Mouse (Mus musculus) adrenal gland (tissue): ENCODE results near the gene Usp3.

Source experiments
- intact Hi-C: fragments of 180-260 bp; cut with DNase I; formaldehyde crosslinking; loops from one replicate; pipeline ENCODE4 v1.15.1; 2025

The Usp3 gene

DNA sequence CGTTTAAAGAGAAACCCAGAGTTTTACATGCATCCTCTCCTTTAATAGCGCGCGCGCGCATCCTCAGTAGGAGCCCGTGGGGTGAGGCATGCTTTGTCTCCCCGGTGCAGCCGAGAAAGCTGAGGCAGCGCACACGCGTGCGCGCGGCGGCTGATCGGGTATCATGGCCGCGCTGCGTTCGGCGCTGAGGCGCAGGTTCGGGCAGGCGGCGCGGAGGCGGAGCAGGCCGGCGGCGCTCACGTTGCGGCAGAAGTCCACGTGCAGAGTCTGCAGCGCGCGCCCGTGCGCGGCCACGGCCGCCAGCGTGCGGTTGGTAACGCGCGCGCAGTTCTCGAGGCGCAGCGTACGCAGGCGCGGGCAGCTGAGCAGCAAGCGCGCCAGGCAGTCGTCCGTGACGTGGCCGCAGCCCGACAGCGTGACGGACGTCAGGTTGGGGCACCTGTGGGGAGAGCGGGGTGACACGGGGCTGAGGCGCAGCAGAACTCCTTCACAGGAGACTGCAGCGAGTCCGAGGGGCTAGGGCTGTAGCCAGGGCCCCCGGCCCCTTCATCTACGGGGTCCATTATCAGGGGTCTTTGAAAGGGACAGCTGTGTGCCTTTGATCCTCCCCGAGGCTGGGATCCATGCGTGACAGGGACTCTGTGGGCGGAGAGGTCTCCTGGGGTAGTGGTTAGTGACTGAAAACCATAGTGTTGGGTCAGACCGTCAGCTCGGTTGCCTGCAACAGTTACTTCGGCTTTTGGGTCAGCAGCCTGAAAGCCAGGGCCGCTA, 81.2 kb downstream of the Usp3 start:
- intact Hi-C loops, result no loop called here

DNA sequence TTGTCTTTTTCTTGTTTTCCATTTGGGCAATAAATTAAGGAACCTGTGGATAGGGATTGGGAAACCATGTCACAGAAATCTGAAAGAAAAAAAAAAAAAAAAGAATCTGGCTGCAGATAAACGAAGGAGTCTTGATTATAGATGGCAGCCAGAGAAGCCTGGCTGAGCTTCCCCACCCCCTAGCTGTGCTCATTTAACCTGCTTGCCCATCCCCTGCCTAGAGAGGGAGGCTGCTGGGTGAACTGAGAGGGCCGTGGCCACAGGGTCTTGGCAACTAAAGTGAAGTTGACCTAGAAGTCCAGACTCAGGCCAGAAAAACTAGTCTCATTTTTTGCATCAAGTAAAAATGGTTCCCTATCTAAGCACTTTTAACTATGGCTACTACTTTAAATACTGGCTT, 82.0 kb downstream of the Usp3 start:
- intact Hi-C loops, result no loop called here

DNA sequence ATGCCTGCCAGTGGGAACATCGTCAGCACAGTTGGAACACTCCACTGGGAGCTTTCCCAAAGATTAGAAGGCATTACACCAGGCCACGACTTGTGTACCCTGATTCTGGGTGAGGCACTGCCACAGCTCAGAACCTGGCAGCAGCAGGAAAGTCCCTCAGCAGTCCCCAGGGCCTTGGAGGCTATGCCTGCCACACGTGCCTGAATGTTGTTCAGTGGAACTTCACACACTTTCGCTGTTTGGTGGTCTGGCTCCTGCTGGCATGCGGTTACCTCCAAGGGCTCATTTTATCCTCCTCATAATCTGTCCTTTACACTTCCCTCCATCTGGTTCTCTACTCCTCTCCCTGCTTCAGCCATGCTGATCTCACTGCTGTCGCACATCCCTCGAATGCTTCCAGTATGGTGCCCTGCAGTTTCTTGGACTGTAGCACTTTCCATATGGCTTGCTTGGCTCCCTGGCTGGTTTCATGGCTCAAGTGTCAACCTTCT, 82.5 kb downstream of the Usp3 start:
- intact Hi-C loops, result no loop called here

DNA sequence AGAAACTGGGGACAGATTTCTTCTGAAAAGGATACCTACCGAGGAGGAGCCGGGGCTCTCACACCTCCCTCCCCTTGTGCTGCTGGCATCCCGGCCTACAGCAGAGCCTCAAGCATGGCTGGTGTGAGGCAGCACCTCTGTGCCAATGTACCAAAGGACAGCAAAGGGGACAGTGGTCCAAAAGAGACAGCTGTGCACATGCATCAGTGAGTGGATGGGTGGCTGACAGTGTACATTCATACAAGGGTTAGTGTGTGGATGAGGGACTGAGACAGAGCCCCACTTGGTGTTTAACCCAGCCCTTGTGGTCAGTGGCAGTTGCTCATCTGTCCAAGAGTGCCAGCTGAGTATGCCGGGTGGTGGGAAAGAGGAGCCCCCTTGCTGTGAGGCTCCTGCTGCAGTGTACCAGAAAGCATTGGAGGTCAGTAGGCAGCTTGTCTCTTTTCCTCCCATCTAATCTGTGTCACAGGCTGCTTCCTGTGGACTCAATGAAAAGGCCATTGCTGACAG, 84.0 kb downstream of the Usp3 start:
- intact Hi-C loops, result no loop called here

DNA sequence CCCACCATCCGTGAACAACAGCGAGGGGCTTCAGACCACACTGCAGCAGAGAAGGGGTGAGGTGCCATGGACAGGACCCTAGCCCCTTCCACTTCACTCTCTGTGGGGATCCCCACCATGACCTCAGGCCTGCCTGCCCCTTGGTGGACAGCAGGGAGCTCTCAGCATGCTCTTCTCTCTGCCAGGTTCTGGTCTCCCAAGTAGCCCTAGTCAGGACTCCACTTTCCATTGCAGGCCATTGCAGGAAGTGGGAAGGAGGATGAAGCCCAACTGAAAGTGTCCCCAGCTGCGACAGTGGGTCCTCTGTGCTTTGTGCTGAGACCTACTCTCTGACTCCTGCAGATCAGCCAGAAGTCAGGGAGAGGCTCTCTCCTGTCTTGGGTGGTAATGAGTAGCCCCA, 85.3 kb downstream of the Usp3 start:
- intact Hi-C loops, result no loop called here

DNA sequence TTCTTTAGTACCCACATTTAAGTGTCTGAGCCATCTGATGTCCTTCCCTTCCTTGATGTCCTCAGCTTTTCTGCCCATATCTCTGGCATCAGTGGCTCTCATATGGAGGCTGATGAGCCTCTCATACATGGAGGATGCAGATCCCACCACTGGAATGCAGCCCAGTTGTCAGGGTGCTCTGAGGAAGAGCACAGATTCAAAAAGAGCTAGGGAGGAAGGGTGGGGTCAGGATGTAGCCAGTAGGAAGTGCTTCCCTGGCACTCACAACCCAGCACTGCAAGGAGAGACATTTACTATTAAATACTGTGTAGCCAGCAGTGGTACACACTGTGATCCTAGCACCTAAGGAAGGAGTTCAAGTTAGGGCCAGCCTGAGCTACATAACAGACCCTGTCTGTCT, 86.5 kb downstream of the Usp3 start:
- intact Hi-C loops, result no loop called here

DNA sequence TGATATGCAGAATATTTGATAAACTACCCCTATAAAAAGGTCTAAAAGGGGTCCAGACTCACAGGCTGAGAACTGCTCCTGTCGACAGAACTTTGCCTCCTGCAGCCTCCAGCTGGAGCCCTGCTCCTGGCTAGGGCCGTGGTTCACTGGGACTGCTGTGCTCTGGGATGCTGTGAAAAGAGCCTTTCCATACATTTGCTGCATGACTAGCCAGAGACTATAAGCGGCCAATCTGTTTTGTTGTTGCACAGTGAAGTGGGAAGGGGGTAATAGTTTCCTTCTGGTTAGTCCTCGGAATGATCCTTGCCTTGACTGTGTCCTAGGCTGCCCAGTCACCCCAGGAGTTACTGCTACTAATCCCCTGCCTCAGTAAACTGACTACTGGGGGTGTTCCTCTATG, 86.9 kb downstream of the Usp3 start:
- intact Hi-C loops, result no loop called here

DNA sequence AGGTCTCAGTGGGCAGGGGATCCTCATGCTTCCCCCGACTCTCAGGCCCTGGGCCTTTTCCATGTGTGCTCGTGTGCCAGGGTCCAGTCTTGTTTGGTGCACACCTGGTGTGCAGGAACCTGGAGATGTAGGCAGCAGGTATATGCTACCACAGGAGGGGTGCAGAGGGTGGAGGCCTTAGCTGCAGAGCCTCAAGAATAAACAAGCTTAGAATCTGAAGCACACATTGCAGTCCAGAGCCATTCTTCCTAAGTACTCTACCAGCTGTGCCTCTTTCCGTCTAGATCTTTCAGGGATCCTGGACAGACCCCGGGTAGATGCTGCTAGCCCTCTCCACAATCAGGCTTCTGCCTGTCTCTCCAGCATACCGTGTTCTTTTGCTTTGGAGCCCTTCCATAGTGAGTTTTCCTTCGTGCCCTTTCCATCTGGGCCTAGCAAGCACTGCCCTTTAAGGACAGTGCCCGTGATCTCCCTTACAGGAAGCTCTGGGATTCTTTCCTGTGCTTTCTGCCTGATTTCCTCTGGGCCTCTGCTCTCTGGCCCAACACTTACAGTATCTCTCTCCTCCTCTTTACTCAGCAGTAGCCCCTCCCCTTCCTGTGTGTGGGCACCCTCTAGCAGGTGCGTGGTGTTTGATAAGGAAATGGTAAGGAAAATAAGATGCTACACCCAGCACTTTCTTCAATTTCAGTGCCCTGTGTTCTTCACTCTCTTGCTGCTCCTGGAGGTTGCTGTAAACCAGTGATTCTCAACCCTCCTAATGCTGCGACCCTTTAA, 87.6 kb downstream of the Usp3 start:
- intact Hi-C loops, result no loop called here

DNA sequence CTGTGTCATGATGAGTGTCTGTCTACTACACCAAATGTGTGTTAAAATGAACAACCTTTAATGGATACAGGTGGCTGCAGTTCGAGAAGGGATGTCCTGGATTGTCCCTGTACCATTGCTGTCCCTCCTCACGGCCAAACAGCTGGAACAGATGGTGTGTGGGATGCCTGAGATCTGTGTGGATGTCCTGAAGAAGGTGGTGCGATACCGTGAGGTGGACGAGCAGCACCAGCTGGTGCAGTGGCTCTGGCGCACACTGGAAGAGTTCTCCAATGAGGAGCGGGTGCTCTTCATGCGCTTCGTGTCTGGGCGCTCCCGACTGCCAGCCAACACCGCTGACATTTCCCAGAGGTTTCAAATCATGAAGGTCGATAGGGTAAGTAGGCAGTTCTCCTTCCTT, 88.4 kb downstream of the Usp3 start:
- intact Hi-C loops, result no loop called here

DNA sequence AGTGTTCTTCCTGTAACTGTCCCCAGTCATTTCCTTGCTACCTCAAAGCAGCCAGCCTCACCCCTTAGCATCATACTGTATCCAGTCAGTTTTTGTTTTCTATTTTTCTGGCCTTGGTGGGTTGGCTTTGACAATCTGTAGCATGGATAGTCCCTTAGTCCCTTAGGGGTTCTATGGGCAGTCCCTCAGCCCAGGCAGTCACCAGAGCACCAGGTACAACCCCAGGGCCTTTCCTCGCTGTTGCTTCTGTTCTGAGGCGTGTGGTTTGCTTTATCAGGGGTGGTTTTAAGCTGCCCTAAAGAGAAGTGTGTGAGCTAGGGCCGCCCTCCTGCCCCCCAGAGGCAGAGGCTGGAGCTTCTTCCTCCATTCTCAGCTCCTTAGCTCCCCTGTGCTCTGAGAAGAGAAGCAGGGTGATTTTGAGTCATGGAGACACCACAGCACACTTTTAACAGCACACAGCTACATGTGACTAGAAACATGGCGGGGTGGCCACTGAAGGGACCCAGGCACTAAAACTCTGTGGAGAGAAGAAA, 89.0 kb downstream of the Usp3 start:
- intact Hi-C loops, result no loop called here

DNA sequence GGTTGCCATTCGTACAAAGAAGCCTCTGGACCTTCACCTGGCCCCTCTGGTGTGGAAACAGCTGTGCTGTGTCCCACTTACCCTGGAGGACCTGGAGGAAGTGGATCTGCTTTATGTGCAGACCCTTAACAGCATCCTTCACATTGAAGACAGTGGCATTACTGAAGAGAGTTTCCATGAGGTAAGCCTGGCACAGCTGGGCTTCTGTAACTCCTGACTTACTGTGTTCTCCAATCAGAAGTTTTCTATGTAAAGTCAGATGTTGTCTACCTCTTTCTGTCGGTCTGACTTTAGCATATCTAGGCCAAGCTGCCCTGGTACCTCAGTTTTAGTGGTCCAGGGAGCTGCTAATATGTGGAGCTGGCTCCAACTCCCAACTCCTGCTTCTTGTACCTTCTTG, 91.7 kb downstream of the Usp3 start:
- intact Hi-C loops, result no loop called here

DNA sequence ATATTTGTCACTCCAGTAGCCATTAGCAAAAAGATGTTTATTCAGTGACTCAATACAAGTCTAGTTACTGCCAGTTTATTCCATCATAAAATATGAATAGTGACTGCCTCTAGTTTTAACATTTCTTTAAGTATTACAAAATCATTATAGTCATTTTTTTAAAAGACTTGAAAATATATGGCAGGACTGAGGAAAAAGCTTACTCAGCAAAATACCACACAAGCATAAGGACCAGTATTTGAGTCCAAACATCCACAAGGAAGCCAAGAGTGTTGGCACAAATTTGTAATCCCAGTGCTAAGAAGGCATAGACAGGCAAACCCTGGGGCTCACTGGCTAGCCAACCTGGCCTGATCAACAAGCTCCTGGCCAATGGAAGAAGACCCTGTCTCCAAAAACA, 99.0 kb downstream of the Usp3 start:
- intact Hi-C loops, result no loop called here

DNA sequence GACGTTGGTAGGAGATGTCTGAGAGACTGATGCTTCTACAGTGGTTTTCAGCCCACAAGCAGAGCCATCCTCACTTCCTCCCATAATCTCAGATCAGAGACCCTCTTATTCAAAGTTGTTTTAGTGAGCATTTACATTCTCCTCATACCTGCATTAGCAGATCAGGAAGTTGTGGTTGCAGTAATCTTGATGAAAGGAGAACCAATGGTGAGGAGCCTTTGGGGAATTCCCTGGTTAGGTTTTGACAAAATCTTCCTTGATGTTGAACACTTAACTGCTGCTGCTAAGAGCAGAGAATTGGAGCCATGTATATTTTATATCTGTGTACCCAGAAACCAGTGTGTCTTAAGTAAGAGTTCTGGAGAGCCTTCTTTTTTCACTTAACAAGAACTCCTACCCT, 100.6 kb downstream of the Usp3 start:
- intact Hi-C loops, result no loop called here

DNA sequence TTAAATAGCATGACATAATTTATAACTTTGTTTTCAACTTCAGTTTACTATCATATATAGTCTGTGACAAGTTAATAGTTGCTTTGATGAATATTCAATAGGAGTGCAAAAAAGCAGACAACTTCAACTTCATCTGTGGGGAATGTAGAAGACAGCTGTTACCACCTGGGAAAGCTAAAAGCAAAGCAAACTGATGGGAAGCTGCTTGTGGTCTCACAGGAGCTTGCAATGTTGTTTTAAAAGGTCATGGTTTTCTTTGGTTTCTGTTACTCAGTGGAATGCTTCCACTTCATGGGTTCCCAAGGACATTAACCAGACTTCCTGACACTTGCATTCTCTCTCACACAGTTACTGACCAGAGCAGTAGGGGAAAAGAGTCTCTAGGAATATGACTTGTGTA, 104.2 kb downstream of the Usp3 start:
- intact Hi-C loops, result no loop called here

DNA sequence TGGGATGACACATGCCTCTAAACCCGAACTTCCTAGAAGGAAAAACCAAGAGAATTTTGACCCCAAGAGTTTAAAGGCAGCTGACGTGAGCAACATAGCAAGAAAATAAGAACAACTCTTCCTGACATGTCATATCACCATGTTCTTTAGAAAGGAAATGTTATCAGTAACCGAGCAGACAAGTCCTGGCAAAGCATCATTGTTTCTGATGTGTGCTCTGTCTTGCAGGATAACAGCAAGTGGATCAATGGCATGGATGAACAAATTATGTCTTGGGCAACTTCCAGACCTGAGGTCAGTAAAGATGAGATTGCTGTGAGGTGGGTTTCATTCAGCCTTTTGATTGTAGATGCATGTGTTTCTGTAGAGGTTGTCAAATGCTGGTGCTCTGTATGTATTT, 109.5 kb downstream of the Usp3 start:
- intact Hi-C loops, result no loop called here

DNA sequence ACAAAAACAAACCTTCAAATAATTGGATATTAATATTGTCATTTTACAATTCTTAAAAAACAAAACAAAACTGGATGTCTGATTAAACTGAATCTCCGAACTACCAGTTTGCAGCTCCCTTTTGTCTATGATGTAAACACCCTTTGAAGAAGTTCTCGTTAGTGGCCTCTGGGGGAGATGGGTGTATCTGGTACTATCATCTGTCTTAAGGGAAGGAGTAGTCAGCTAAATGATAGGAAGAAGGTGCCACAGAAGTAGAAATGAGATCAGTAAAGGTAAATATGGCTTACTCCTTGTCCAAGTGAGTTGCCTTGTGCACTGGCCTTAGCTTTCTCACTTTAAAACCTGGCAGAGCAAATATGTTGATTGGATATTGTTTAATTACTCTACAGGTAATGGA, 115.2 kb downstream of the Usp3 start:
- intact Hi-C loops, result no loop called here

DNA sequence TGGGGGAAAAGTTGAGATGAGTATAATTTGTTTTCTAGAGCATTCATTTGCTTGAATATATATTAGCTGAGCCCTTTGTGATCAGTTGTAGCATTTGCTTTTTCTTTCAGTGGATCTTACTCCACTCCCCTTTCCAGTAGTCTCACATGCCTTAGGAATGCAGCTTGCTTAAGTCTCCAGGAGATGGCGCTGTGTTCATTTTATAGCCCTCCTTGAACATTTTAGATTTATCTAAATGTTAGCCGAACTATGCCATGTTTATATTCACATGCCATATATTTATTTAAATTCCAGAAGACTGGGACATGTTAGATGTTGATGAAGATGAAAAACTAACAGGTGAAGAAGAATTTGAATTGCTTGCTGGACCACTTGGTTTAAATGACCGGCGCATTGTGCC, 127.9 kb downstream of the Usp3 start:
- intact Hi-C loops, result loop anchor here (10.0 kb wide), 1 partner anchor 320 kb away; no protein-coding TSS in a partner anchor
